In the genomic region with DNA sequence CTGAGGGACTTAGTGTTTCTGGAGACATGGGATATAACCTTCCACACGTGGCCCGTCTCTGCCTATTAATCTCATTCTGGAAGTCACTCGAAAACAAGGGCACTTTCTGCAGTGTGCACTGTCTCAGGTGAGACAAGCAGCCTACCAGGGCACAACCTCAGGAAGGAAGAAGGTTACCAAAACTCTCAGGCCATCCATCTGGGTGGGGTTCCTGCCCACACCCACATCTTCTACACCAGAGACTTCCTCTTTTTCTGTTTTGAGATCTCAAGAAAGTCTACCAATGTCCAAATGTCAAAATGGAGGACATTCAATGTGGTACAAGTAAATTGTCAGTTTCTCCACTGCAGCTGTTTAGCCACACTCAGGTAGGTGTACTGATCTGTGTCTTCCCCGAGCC, we compare ENCODE assay signal across 20 mouse cellular contexts. TPM values are rescaled to one million over a fixed set of nuclear protein-coding genes. Genes with fewer than 3 reads are reported as not detected.
DNase-seq lines count a peak whose midpoint lies in the region; TF ChIP-seq lines count a peak whose summit lies in the region.
"Had no signal": no experiment of that assay in that cellular context is flagged by ENCODE, and none has a peak within 500 bp of the region (broad histone marks: within the 10 kb centered on the region; RNA-seq: fewer than 3 reads in every experiment).

No protein-coding gene starts in this region.

- dilution Hi-C loops in CH12.LX (cut with MboI; ENCODE audit: extremely low pct_ligation_motif_present, extremely low pct_unique_long_range_greater_than_20kb, low sequenced_read_pairs) = no loop called here

- no peaks in the 10 kb centered on the region for H3K9me3 ChIP-seq in CH12.LX (replicated peaks; ENCODE audit: low read length)
- H3K9me3 ChIP-seq: embryonic facial prominence, embryonic 10.5 days; forebrain, embryonic 13.5 days; hindbrain, embryonic 12.5 days; limb, embryonic 10.5 days had no signal

- no peaks in the 10 kb centered on the region for H3K27me3 ChIP-seq in CH12.LX (replicated peaks)
- no peaks in the 10 kb centered on the region for H3K27me3 ChIP-seq in thymus, adult 2 months (ENCODE audit: control insufficient read depth, insufficient read depth, low read length)
- H3K27me3 ChIP-seq: forebrain, embryonic 13.5 days; hindbrain, embryonic 12.5 days had no signal

- TF ChIP-seq CTCF in CH12.LX (conservative IDR thresholded peaks at IDR 0.05 in 1 of 2, IDR thresholded peaks at IDR 0.05 in 1 of 2; ENCODE audit: low read depth in 2 of 2, low read length in 2 of 2) = no peak
- TF ChIP-seq CTCF in gastrocnemius, adult 2 months (IDR thresholded peaks at IDR 0.05) = no peak
- no peak for TF ChIP-seq CTCF in thymus, adult 2 months (IDR thresholded peaks at IDR 0.05; ENCODE audit: borderline replicate concordance, control insufficient read depth, extremely low read depth, insufficient read depth, low read length, poor library complexity)

- DNase-seq in lung, postnatal 25 days (ENCODE audit: low spot score) = peak; percentile 40
- no peak for DNase-seq in lung, postnatal 14 days
- DNase-seq in CH12.LX (ENCODE audit: extremely low read depth) = peak; percentile 26
- peak; percentile 47 for DNase-seq in induced T-regulatory cell, adult 2 months (ENCODE audit: low read depth)
- peak; percentile 39 to 64 for DNase-seq in spleen, postnatal 4 days (ENCODE audit: low spot score in 2 of 2)
- DNase-seq in gastrocnemius, adult 2 months = no peak
- no peak for DNase-seq in thymus, adult 2 months
- DNase-seq: adrenal gland, postnatal 36 days; cerebellum, adult 2 months; gastrocnemius, postnatal 36 days; kidney, adult 8-10 months; kidney, postnatal 4 days; layer of hippocampus, adult 9-11 months; lung, embryonic 14.5 days had no signal

- no peak for TF ChIP-seq EP300 in CH12.LX (IDR thresholded peaks at IDR 0.05; ENCODE audit: low read length)

- no peak for TF ChIP-seq RAD21 in CH12.LX (IDR thresholded peaks at IDR 0.05; ENCODE audit: low read depth, low read length)

- H3K9ac ChIP-seq in CH12.LX (ENCODE audit: insufficient read depth, low read depth) = no peak overlapping the region
- H3K9ac ChIP-seq: forebrain, embryonic 13.5 days; hindbrain, embryonic 12.5 days; lung, embryonic 14.5 days had no signal

- peaks cover 0 to 18% of the 10 kb centered on the region in 2 experiments; a peak in 2 of 4 replicates for H3K4me1 ChIP-seq in CH12.LX (ENCODE audit: control insufficient read depth in 1 of 2, insufficient read depth in 2 of 2)
- H3K4me1 ChIP-seq in thymus, adult 2 months (replicated peaks; ENCODE audit: control insufficient read depth, insufficient read depth, low read length) = peaks cover 8% of the 10 kb centered on the region

- H3K36me3 ChIP-seq in CH12.LX (replicated peaks in 1 of 2; ENCODE audit: control insufficient read depth in 1 of 2, insufficient read depth in 1 of 2, low read length in 1 of 2) = no peaks in the 10 kb centered on the region
- H3K36me3 ChIP-seq in thymus, adult 2 months (ENCODE audit: control insufficient read depth, insufficient read depth, low read length) = no peaks in the 10 kb centered on the region
- H3K36me3 ChIP-seq: embryonic facial prominence, embryonic 10.5 days; G1E; hindbrain, embryonic 12.5 days; limb, embryonic 10.5 days had no signal

- TF ChIP-seq POLR2A in CH12.LX (IDR thresholded peaks at IDR 0.05; ENCODE audit: low read depth, low read length) = no peak
- no peak for TF ChIP-seq POLR2A in thymus, adult 2 months (IDR thresholded peaks at IDR 0.05; ENCODE audit: control insufficient read depth, extremely low read depth, insufficient read depth, low read length, poor library complexity)

- H3K4me3 ChIP-seq in CH12.LX (replicated peaks in 1 of 3; ENCODE audit: low read depth in 2 of 3, low read length in 2 of 3, poor library complexity in 1 of 3) = no peak overlapping the region
- H3K4me3 ChIP-seq in gastrocnemius, adult 2 months = no peak overlapping the region
- no peak overlapping the region for H3K4me3 ChIP-seq in thymus, adult 2 months (ENCODE audit: control insufficient read depth, insufficient read depth, low read length)
- H3K4me3 ChIP-seq: embryonic facial prominence, embryonic 10.5 days; forebrain, embryonic 13.5 days; hindbrain, embryonic 12.5 days; limb, embryonic 10.5 days had no signal

- WGBS in thymus, adult 2 months = 23% methylated on average over 4 of the region's 4 CpGs

- intact Hi-C loops in gastrocnemius, adult 2 months (cut with DNase I) = no loop called here

- H3K79me2 ChIP-seq in CH12.LX (replicated peaks; ENCODE audit: control insufficient read depth, extremely low read depth, insufficient read depth, poor library complexity, severe bottlenecking) = no peaks in the 10 kb centered on the region

- H3K4me2 ChIP-seq in CH12.LX (ENCODE audit: insufficient read depth, low read depth, poor library complexity, severe bottlenecking) = no peak overlapping the region
- H3K4me2 ChIP-seq: forebrain, embryonic 13.5 days; hindbrain, embryonic 12.5 days; lung, embryonic 14.5 days had no signal

- in situ Hi-C loops in CH12.LX (cut with MboI; ENCODE audit: low pct_ligation_motif_present, low pct_unique_long_range_greater_than_20kb, low sequenced_read_pairs) = no loop called here

- H3K27ac ChIP-seq in CH12.LX (ENCODE audit: insufficient read depth, low read depth) = no peak overlapping the region
- H3K27ac ChIP-seq in gastrocnemius, adult 2 months = no peak overlapping the region
- H3K27ac ChIP-seq in thymus, adult 2 months (ENCODE audit: control insufficient read depth, insufficient read depth, low read length) = no peak overlapping the region
- H3K27ac ChIP-seq: embryonic facial prominence, embryonic 10.5 days; forebrain, embryonic 13.5 days; hindbrain, embryonic 12.5 days; limb, embryonic 10.5 days had no signal

TF ChIP-seq in CH12.LX, 34 proteins besides CTCF, POLR2A, EP300 and RAD21:
- no peak for TF ChIP-seq ZKSCAN1 (IDR thresholded peaks at IDR 0.05; ENCODE audit: borderline replicate concordance, low read depth, low read length)
- TF ChIP-seq POLR2AphosphoS2 (IDR thresholded peaks at IDR 0.05; ENCODE audit: low read depth, low read length) = no peak
- no peak for TF ChIP-seq BHLHE40 (IDR thresholded peaks at IDR 0.05; ENCODE audit: low read depth, low read length)
- no peak for TF ChIP-seq MXI1 (IDR thresholded peaks at IDR 0.05; ENCODE audit: low read depth, low read length)
- TF ChIP-seq ELF1 (IDR thresholded peaks at IDR 0.05; ENCODE audit: low read depth, low read length) = no peak
- no peak for TF ChIP-seq ZC3H11A (IDR thresholded peaks at IDR 0.05; ENCODE audit: low read depth, low read length)
- no peak for TF ChIP-seq SMC3 (IDR thresholded peaks at IDR 0.05; ENCODE audit: low read depth, low read length)
- no peak for TF ChIP-seq MAZ (IDR thresholded peaks at IDR 0.05; ENCODE audit: low read depth, low read length)
- TF ChIP-seq MEF2A (IDR thresholded peaks at IDR 0.05; ENCODE audit: borderline replicate concordance, low read depth, low read length) = no peak
- TF ChIP-seq ZMIZ1 (IDR thresholded peaks at IDR 0.05; ENCODE audit: low read depth, low read length) = no peak
- no peak for TF ChIP-seq SIN3A (IDR thresholded peaks at IDR 0.05; ENCODE audit: low read length)
- no peak for TF ChIP-seq USF1 (IDR thresholded peaks at IDR 0.05; ENCODE audit: low read depth, low read length)
- TF ChIP-seq UBTF (IDR thresholded peaks at IDR 0.05; ENCODE audit: low read depth, low read length) = no peak
- TF ChIP-seq RCOR1 (conservative IDR thresholded peaks at IDR 0.05; ENCODE audit: low read depth, low read length) = no peak
- no peak for TF ChIP-seq NELFE (IDR thresholded peaks at IDR 0.05; ENCODE audit: low read depth, low read length)
- no peak for TF ChIP-seq ZNF384 (IDR thresholded peaks at IDR 0.05; ENCODE audit: low read depth, low read length)
- TF ChIP-seq MAX (IDR thresholded peaks at IDR 0.05; ENCODE audit: low read length) = no peak
- TF ChIP-seq HCFC1 (IDR thresholded peaks at IDR 0.05; ENCODE audit: low read depth, low read length) = no peak

RNA-seq across cellular contexts. Expression of a gene that starts 3.3 kb away (rescaled TPM):
- total RNA-seq in CH12.LX (2012; rRNA removed) (0.04 TPM in 2 replicates), CH12.LX (2014; rRNA removed) (0.18 and 0.52 TPM in 2 replicates)
- 0.57 and 0.64 TPM in 2 replicates for polyA plus RNA-seq in CH12.LX (2012; ENCODE audit: insufficient read length, low read depth)
- total RNA-seq in gastrocnemius, adult 2 months (2021) = 1 to 10 TPM; 3.3 to 4.6 TPM
- polyA plus RNA-seq in thymus, adult 2 months (2012; rRNA removed) = 12.0 and 14.6 TPM in 2 replicates
- polyA plus RNA-seq: C2C12, G1E had no signal

RNA-seq across cellular contexts. Expression of a gene that starts 37.9 kb away (rescaled TPM):
- 0.04 TPM in 1 of 2 replicates, not detected in the other for total RNA-seq in CH12.LX (2012; rRNA removed)
- total RNA-seq in CH12.LX (2014; rRNA removed) = 0.07 and 0.12 TPM in 2 replicates
- 0.06 and 0.16 TPM in 2 replicates for polyA plus RNA-seq in CH12.LX (2012; ENCODE audit: insufficient read length, low read depth)
- total RNA-seq in gastrocnemius, adult 2 months (2021) = under 1 TPM; 0.46 to 0.53 TPM
- 2.9 TPM in 2 replicates for polyA plus RNA-seq in thymus, adult 2 months (2012; rRNA removed)
- polyA plus RNA-seq: C2C12, G1E had no signal

RNA-seq across cellular contexts. Expression of a gene that starts 50.7 kb away (rescaled TPM):
- 0.08 TPM in 1 of 2 replicates, not detected in the other for total RNA-seq in CH12.LX (2012; rRNA removed)
- 0.15 and 0.26 TPM in 2 replicates for total RNA-seq in CH12.LX (2014; rRNA removed)
- polyA plus RNA-seq in CH12.LX (2012; ENCODE audit: insufficient read length, low read depth) = 0.18 and 0.47 TPM in 2 replicates
- total RNA-seq in gastrocnemius, adult 2 months (2021) = 1 to 10 TPM in 1 of 2 experiments, under 1 TPM in 1; 0.97 to 1.8 TPM
- 6.6 and 7.2 TPM in 2 replicates for polyA plus RNA-seq in thymus, adult 2 months (2012; rRNA removed)
- polyA plus RNA-seq: G1E had no signal

Comparison
In these comparisons a context has a peak if more than half of its experiments do, and no peak if none do; other contexts are left out.
1. DNase-seq: peak in lung, postnatal 25 days (single experiment), CH12.LX (single experiment), induced T-regulatory cell, adult 2 months (single experiment) and spleen, postnatal 4 days (2 of 2); none in lung, postnatal 14 days (single experiment), gastrocnemius, adult 2 months (single experiment) and thymus, adult 2 months (single experiment).